11 mouse cellular contexts compared by ENCODE assay signal in the genomic region with DNA sequence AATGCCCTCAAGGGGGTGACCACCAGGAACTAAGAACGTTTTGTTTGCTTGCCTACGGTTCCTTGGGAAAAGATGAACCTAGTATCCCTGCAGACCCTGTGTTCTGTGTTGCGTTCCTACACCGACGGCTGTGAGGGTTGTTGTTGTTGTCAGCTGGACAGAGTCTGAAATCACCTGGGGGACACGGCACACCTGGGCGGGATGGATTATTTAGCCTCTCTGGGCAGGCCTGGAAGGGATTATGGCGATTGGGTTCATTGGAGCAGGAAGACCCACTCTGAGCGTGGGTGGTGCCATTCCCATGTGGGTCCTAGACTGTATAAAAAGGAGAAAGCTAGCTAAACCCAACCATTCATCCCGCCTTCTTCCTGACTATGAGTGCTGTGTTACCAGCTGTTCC. TPM values are rescaled to one million over a fixed set of nuclear protein-coding genes. Genes with fewer than 3 reads are reported as not detected.
A peak's percentile ranks its signal among the peaks of the same experiment; 100 is the strongest.
DNase-seq lines count a peak whose midpoint lies in the region; ATAC-seq and TF ChIP-seq lines count a peak whose summit lies in the region.
"Had no signal": no experiment of that assay in that cellular context is flagged by ENCODE, and none has a peak within 500 bp of the region (broad histone marks: within the 10 kb centered on the region; RNA-seq: fewer than 3 reads in every experiment).

No protein-coding gene starts in this region.

- peaks cover 33% of the 10 kb centered on the region for H3K4me1 ChIP-seq in E14TG2a.4 (replicated peaks; ENCODE audit: low read depth, low read length)
- peaks cover 25% of the 10 kb centered on the region for H3K4me1 ChIP-seq in embryonic facial prominence, embryonic 10.5 days
- H3K4me1 ChIP-seq in liver, embryonic 11.5 days (replicated peaks; ENCODE audit: control insufficient read depth, insufficient read depth, low read length) = peaks cover 19% of the 10 kb centered on the region

- no peak overlapping the region; the same call in 1 of the 2 replicates for H3K4me2 ChIP-seq in liver, embryonic 11.5 days

- H3K27me3 ChIP-seq in E14TG2a.4 (ENCODE audit: insufficient read depth, low read length) = no peaks in the 10 kb centered on the region
- no peaks in the 10 kb centered on the region for H3K27me3 ChIP-seq in embryonic facial prominence, embryonic 10.5 days (replicated peaks; ENCODE audit: low read depth, poor library complexity, severe bottlenecking)
- no peaks in the 10 kb centered on the region for H3K27me3 ChIP-seq in liver, embryonic 11.5 days (replicated peaks; ENCODE audit: control insufficient read depth, insufficient read depth, low read length)
- H3K27me3 ChIP-seq: forebrain, embryonic 12.5 days had no signal

- H3K9me3 ChIP-seq in E14TG2a.4 (ENCODE audit: low read length) = no peaks in the 10 kb centered on the region
- no peaks in the 10 kb centered on the region for H3K9me3 ChIP-seq in embryonic facial prominence, embryonic 10.5 days
- no peaks in the 10 kb centered on the region for H3K9me3 ChIP-seq in liver, embryonic 11.5 days (ENCODE audit: control insufficient read depth, low read length)
- H3K9me3 ChIP-seq: forebrain, embryonic 12.5 days had no signal

- no peak overlapping the region for H3K27ac ChIP-seq in embryonic facial prominence, embryonic 10.5 days (replicated peaks)
- no peak overlapping the region for H3K27ac ChIP-seq in liver, embryonic 11.5 days (ENCODE audit: low read depth, low read length)
- H3K27ac ChIP-seq: forebrain, embryonic 12.5 days had no signal

- TF ChIP-seq CTCF in E14TG2a.4 (conservative IDR thresholded peaks at IDR 0.05; ENCODE audit: low read length) = no peak

- no peak overlapping the region for H3K9ac ChIP-seq in liver, embryonic 11.5 days (ENCODE audit: low read depth, low read length)

- no peak for ATAC-seq in liver, embryonic 11.5 days (replicated peaks; ENCODE audit: low FRiP score)

- peak; percentile 47 for DNase-seq in kidney, adult 11 months
- DNase-seq in kidney, adult 9 months = no peak
- DNase-seq in embryonic facial prominence, embryonic 10.5 days (ENCODE audit: low spot score) = no peak
- DNase-seq in liver, embryonic 11.5 days (ENCODE audit: low spot score) = no peak
- DNase-seq in left cerebral cortex, postnatal 14 days (ENCODE audit: low spot score in 2 of 2) = no peak
- DNase-seq in urinary bladder, postnatal 36 days (ENCODE audit: low spot score in 2 of 2) = no peak
- DNase-seq: adrenal gland, postnatal 36 days; cerebellum, postnatal 25 days; heart, postnatal 10 days had no signal

- H3K4me3 ChIP-seq in E14TG2a.4 (replicated peaks; ENCODE audit: low read length) = 0 out of 2 replicates have a peak overlapping the region, but pooled peaks have one; percentile 17
- peak overlapping the region; percentile 79 for H3K4me3 ChIP-seq in embryonic facial prominence, embryonic 10.5 days
- H3K4me3 ChIP-seq in liver, embryonic 11.5 days (ENCODE audit: low read depth, low read length) = peak overlapping the region; percentile 68; the same call in 1 of the 2 replicates

- intact Hi-C loops in left cerebral cortex, postnatal 14 days (cut with DNase I) = no loop called here

- WGBS in embryonic facial prominence, embryonic 10.5 days = 81% methylated on average over 10 of the region's 10 CpGs
- WGBS in liver, embryonic 11.5 days = 87% methylated on average over 10 of the region's 10 CpGs

- H3K36me3 ChIP-seq in E14TG2a.4 (ENCODE audit: insufficient read depth, low read length) = peaks cover 54% of the 10 kb centered on the region
- H3K36me3 ChIP-seq in embryonic facial prominence, embryonic 10.5 days (replicated peaks) = peaks cover 39% of the 10 kb centered on the region
- peaks cover 24% of the 10 kb centered on the region for H3K36me3 ChIP-seq in liver, embryonic 11.5 days (ENCODE audit: control insufficient read depth, insufficient read depth, low read length)

RNA-seq across cellular contexts. Expression of a gene that starts 1.7 kb away (rescaled TPM):
- polyA plus RNA-seq in embryonic facial prominence, embryonic 10.5 days (2016; fragmentation: Nextera tagmentation; extraction: Ambion mirVana) = not detected in 2 replicates
- 2.3 and 3.3 TPM in 2 replicates for polyA plus RNA-seq in liver, embryonic 11.5 days (2014; fragmentation: Nextera tagmentation; extraction: Ambion mirVana)
- not detected for total RNA-seq in left cerebral cortex, postnatal 14 days (2021)
- polyA plus RNA-seq: forebrain, embryonic 12.5 days had no signal

RNA-seq across cellular contexts. Expression of a gene that starts 2.1 kb away (rescaled TPM):
- polyA plus RNA-seq in embryonic facial prominence, embryonic 10.5 days (2016; fragmentation: Nextera tagmentation; extraction: Ambion mirVana) = 65.9 and 74.1 TPM in 2 replicates
- 72.1 and 73.6 TPM in 2 replicates for polyA plus RNA-seq in liver, embryonic 11.5 days (2014; fragmentation: Nextera tagmentation; extraction: Ambion mirVana)
- total RNA-seq in left cerebral cortex, postnatal 14 days (2021) = 10 to 100 TPM; 75.3 to 78.4 TPM

RNA-seq across cellular contexts. Expression of a gene that starts 13.6 kb away (rescaled TPM):
- 0.62 and 1.1 TPM in 2 replicates for polyA plus RNA-seq in embryonic facial prominence, embryonic 10.5 days (2016; fragmentation: Nextera tagmentation; extraction: Ambion mirVana)
- 2.2 and 2.6 TPM in 2 replicates for polyA plus RNA-seq in liver, embryonic 11.5 days (2014; fragmentation: Nextera tagmentation; extraction: Ambion mirVana)
- not detected for total RNA-seq in left cerebral cortex, postnatal 14 days (2021)

RNA-seq across cellular contexts. Expression of a gene that starts 16.1 kb away (rescaled TPM):
- 105 and 108 TPM in 2 replicates for polyA plus RNA-seq in embryonic facial prominence, embryonic 10.5 days (2016; fragmentation: Nextera tagmentation; extraction: Ambion mirVana)
- 172 and 177 TPM in 2 replicates for polyA plus RNA-seq in liver, embryonic 11.5 days (2014; fragmentation: Nextera tagmentation; extraction: Ambion mirVana)
- total RNA-seq in left cerebral cortex, postnatal 14 days (2021) = 10 to 100 TPM; 44.9 to 56.5 TPM

RNA-seq across cellular contexts. Expression of a gene that starts 21.8 kb away (rescaled TPM):
- polyA plus RNA-seq in embryonic facial prominence, embryonic 10.5 days (2016; fragmentation: Nextera tagmentation; extraction: Ambion mirVana) = 20.7 and 23.6 TPM in 2 replicates
- 49.8 and 50.9 TPM in 2 replicates for polyA plus RNA-seq in liver, embryonic 11.5 days (2014; fragmentation: Nextera tagmentation; extraction: Ambion mirVana)
- total RNA-seq in left cerebral cortex, postnatal 14 days (2021) = 10 to 100 TPM; 18.6 to 19.5 TPM

Comparison
In these comparisons a context has a peak if more than half of its experiments do, and no peak if none do; other contexts are left out.
1. H3K4me3 ChIP-seq: peak in every context shown above with its lines; median percentile 79 in embryonic facial prominence, embryonic 10.5 days; 68 in liver, embryonic 11.5 days; 17 in E14TG2a.4.